Mouse (Mus musculus) mouse embryonic stem cell (cell line): ENCODE measurements at regions not wholly inside any gene's neighbourhood (a gene's known extent, or its start where the extent isn't known, plus 50 kb on each side); places are given as distances from the start of the nearest gene placed in this dataset.
"Not testable (repeated sequence)": the region's sequence is repeated elsewhere in the genome, so short reads cannot be mapped to it uniquely, and the experiment has no call there.

Experiments used
- in situ Hi-C, 2 experiments: fragments of 300-500 bp; cut with MboI; formaldehyde crosslinking; loops; 1 replicate in 1 of 2; 3 replicates in 1 of 2; pipeline ENCODE4 v1.14.3; 2019 to 2020; ENCODE audit warnings: low sequenced_read_pairs in 2 of 2, low pct_unique_long_range_greater_than_20kb in 1 of 2, mixed read lengths in 1 of 2; ENCODE audit not compliant: unreplicated experiment in 1 of 2

DNA sequence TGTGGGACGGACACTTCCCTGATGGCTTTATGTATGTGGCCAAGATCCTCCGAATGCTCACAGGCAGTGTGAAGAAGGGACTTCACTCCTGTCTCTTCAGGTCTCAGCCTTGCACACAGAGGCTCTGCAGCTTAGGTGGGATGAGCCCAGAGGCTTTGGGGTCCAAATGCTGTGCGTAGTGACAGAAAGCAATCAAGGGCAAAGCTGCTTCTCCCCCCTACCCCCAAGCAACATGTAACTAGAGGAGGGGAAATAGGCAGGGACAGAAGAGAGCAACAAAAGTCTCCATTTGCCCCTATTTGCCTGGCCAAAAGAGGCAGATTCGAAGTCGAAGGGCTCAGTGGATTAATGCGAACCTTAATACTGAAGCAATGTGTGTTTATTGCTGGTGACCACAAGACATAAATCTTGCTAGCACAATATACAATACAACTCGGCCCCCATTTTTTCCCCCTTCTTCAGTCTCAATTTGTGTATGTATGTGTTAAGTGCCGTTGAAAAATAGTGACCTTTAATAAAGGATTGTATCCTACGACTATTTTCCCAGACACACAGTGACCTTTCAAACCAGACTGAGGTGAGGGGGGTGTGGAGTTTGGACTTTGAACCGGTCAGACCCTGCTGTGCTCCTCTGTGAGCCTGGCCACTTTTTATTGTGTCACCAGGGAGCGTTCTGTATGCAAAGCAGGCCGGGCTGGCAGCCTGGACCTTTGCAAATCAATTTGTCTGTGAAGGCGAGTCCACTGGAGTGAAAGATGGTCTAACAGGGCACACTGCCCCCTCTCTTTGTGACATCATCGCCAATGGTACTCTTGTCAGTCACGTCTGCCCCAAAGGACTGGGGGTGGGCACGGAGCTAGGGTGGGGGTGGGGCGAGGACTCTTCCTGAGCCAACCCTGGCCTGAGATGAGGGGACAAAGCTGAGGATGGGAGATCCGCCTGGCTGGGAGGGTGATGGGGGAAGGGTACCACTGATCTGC lies 208.6 kb downstream of the Bcl11a start:
- in situ Hi-C loops: no loop called here

DNA sequence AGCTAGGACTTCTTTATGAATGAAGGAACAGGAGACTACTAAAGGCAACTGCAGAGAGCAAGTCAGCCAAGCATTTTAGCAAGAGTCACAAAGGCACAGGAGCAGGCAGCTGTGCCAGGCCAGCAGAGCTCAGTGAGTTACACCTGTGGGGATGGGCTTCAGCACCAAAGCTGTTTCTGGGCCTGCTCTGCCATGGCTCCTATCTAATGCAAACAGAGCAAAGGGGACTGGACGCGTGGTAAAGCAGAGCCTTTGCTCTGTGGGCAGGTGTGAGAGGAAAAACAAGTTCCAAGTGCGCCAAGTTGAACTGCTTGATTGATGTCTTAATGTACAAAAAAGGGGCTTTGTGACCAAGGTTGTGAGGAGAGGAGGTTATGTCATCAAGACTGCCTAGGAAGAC lies 215.4 kb downstream of the Bcl11a start:
- in situ Hi-C loops: no loop called here

DNA sequence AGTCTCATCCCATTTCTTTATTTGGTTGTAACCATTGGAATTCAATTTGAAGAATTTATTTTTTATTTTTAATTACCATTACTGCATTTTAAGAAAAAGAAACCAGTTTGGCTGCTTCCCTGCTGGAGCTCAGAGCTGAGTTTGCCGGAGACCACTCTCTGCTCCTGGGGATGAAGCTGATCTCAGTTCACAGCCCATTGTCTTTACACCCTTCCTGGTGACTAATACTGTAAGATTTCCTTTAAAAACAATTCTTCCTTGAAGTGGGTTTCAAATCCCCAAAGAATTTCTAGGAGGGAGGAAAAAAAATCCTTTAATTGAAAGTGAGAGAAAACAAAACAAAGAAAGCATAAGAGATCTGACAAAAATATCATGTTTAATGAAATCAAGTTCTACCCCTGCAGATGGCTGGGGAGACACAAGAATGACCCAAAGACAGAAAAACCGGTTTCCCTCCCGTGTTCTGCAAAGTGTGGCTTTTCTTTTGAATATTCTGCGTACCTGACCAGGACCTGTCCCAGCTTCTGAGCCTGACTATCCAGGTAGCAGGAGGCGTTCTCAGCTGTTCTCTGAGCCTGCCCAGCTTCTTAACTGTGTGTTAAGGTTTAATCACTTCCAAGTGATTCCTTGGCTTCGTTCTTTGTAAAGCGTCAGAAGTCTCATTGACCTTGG lies 216.1 kb downstream of the Bcl11a start:
- in situ Hi-C loops: no loop called here

DNA sequence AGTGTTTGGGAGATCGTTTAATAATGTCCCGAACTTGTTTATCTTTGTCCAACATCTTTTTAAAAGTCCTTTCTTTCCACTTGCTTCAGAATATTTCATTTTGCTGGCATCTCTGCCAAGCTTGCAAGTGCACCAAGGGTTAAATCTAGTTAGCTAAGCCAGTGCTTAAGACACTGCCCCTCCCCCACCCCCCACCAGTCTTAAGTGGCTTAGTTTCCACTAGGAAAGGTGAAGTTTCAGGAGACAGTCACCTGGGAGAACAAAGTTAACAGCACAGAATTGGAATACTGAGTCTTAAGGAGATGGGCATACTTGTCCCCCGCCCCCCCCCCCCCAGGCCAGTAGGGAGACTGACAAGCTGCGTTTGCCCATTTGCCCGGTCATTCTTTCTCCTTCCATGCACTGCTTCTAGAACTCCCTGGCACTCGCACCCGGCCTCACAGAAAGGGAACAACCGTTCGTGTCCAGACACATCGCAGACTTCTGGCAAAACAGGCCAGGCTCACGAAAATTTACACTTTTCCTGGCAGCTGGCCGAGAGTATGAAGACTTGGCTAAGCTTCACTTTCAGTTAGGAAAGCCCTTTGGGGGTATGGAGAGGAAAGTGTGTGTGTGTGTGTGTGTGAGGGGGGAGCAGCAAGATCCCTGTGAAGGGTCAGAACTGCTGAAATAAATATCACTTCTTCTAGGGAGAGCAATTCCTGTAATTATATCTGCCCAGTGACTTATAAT lies 219.2 kb downstream of the Bcl11a start:
- in situ Hi-C loops: no loop called here

DNA sequence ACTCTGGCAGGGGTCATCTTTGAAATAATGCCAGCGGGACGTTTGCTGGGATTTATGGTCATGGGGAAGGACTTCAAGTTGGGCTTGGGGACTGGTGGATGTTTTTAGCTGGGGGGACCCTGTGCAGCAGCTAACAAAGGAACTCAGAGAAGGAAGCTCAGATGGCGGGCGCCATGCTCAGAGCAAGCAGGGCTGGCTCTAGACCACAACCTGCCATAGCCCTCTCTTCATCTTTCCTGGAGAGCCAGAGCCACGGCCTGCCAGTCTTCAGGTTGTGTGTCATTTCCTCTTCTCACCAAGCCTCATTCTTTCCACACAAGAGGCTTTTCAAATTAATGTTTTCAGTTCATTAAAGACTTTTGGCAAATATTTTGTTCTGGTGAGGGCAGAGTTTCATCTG lies 219.9 kb downstream of the Bcl11a start:
- in situ Hi-C loops: no loop called here

DNA sequence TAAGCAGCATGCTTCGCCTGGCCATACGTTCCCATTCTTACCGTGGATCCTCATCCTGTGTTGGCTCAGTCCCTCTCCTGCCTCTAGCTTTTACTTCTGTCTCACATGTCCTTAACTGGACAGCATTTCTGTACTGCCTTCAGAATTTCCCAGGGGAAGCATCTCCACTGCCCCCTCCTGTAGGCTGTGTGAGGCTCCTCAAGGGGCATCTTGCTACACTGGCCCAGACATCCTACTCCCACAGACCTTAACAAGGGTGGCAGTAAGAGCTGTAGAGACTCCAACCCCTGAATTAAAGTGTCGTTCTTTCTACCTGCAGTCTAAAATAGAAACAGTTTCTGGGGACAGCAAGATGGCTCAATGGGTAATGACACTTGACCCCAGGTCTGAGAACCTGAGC lies 222.5 kb downstream of the Bcl11a start:
- in situ Hi-C loops: no loop called here

DNA sequence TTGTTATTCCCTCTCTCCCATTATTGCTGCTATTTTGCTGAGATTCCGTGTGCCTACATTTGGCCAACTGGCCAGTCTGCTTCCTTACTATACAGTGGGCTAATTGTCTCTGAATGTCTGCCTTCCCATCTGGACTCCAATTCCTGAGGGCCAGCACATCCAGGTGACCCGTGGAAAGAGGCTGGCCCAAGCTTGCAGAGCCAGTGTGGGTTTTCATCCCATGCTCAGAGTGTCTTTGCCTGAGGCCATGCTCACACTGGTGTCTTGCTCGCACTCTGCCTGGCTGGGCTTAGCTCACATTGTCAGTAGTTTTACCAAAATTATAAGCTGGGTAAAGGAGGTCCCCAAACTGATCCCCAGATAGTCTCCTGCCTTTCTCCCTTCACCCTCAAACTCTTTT lies 223.3 kb downstream of the Bcl11a start:
- in situ Hi-C loops: no loop called here

DNA sequence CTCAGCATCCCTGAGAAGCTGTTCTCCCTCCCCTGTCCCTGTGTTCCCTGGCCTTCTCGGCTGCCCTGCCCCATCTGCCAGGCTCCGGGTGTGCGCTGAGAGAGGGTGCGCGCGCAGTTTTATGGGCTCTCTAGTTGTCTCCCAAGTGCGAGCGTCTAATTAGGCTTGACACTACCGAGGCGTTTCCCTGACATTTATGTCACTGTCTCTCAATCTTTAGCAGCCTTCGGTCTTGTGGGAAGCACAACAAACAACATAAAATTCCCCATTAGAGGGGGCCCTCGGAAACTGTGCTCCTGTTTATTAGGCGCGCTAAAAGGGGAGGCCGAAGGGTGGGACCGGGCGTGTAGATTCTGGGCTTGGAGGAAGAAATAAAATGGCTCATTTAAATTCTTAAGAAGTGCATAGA lies 227.3 kb downstream of the Bcl11a start:
- in situ Hi-C loops: no loop called here

DNA sequence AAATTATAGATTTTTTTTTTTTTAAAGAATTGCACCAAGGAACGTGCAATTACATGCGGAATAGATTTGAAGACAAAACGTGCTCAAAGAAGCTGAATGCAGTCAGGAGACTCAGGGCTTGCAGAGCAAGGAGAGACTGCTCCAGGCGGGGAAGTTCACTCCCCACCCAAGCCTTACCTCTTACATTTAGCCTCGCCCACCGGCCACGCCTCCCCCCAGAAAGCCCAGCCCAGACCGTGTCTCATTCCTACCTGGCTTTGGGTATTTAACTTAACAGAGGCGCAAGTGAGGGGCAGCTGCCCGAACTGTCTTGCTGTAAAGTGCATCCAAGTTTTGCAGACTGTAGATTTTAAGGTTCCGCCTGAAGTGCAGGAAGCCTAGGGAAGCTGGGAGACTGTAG lies 227.8 kb downstream of the Bcl11a start:
- in situ Hi-C loops: no loop called here

DNA sequence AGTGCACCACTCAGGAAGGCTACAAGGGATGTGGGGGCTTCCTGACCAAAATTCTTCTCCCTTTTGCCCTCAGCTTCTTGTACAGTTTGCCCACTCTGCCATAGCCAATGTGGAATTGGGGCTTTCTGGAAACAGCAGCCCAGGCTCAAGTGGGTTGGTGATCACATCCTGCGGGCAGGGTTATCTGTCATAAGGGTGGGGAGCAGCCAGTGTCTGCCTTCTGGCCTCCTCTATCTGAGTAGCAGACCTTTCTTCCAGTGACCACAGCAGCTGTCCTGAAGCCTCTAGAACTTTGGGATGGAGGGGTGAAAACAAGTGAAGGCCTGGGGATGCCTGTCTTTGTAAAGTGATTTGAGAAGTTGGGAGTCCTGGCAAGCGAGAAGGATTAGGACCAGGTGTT lies 228.2 kb downstream of the Bcl11a start:
- in situ Hi-C loops: no loop called here

DNA sequence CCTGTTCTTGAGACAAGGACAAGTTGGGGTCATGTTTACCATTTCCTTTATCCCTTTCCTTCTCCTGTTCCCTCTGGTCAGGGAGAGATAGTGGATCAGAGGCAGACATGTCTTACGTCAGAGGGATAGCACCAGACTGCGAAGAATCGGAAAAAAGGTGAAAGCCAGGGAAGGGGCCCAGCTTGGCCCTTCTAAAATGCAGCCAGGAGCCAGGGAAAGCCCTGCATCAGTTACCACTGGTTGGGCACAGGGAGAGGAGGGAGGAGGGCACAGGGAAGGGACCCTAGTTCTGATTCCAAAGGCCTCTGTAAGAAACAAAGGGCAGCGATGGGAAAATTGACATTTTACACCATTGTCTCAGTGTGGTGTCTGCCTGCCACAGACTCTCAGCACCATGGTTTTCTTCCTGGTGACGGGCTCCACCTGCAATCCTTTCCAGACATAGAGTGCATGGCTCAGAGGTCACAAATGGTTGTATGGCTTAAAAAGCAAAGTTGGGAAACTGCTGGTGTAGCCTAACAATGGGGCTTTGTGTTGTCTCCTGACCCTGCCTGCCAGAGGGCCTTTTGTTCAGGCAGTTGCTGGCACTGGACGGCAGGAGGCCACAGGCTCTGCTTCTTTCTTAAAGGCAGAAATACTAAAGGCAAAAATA lies 229.9 kb downstream of the Bcl11a start:
- in situ Hi-C loops: no loop called here

DNA sequence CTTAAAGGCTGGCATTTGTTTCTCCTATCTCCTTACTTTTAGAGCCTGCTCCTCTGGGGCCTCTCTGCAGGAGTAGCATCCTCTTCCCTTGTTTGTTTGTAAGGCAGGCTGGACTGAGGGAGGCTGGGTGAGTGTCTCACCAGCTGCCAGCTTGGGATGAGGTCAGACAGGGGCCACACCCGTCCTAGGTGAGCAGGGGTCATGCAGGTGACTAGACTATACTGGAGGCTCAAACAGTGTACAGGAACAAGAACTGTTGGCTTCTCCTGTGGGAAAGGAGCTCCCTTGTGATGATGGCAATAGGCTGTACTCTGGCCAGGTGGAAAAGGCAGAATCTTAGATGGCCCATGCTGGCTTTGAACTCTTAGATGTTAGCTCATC lies 230.4 kb downstream of the Bcl11a start:
- in situ Hi-C loops: no loop called here

DNA sequence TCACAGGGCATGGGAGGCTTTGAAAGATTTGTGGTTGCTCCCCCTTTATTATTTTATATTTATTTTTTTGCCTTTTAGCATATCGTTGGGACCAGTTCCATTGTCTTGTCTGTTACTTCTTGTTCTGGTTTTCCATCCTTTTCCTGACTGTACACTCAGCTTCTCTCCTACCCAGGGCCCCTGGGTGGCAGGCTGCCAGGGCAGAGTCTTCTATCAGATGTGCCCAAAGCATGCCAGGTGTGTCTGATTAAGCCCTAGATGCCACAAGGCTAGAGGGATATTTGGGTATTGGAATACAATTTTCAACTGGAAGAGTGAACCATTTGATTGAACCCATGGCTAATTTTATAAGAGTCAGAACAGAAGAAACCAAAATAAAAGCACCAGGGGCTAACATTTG lies 236.2 kb downstream of the Bcl11a start:
- in situ Hi-C loops: no loop called here

DNA sequence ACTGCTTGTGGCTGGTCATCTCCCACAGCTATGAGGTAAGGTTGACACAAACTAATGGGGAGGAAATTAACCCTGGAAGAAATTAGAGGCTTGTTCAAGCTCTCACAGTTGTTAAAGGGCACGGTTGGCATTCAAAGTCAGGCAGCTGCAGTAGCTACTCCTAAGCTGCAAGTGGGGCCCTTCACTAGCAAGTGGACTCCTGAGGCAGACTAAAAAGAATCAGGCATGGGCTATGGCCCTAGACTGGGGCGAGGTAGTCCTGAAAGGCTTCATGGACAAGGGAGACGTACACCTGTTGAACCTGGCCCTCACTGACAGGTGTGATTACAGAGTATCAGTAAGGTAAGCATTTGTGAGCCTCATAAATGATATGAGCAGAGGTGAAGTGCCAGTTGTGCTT lies 237.7 kb downstream of the Bcl11a start:
- in situ Hi-C loops: no loop called here

DNA sequence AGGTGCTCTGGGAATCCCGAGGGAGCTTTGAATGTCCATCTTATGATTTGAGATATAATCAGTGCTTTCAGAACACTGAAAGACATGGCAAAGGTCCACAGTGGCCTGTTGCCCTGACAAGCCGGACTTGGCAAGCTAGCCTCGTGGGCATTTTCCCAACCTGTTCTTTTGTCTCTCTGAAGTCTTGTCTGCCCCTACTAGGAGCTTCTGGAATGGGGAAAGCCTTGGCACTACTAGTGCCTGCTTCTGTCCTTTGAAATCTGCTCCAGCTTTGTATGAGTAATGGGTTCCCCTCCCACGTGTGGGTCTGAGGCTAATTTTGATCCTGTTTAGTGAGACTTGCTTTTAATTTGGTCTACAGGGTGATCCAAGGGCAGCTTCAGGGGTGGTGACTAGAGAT lies 238.3 kb downstream of the Bcl11a start:
- in situ Hi-C loops: no loop called here

DNA sequence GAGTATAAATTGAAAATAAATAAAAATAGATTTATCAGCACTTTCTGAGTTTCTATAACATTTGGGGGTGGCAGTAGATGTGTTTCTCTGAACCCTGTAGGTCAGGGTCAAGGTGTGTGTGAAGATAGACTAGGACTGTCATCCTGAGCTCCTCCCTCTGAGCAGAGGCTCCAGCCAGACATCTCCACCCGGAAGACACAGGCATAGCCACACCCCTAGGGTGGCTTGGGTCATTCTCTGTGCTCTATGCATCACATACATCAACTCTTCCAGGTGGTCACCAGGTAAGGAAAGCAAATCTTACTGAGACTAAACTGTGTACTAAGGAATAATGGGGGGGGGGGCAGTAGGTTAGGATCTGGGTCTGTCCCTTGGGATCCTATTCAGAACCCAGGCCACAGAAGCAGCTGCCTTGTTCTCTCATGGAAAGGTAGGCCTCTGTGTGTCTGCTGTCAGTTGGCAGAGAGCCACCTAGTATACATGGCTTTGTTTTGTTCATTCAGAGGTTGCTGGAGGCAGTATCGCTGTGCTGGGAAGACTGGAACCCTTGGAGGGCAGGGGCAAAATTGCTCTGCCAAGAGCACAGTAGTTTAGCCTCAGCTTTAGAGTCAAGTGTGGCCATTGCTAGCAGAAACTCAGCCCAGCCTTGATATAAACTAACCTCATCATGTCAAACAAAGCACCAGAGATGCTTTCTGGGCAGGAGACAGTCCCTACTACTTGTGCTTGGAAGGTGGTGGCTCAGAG lies 240.3 kb downstream of the Bcl11a start:
- in situ Hi-C loops: no loop called here

DNA sequence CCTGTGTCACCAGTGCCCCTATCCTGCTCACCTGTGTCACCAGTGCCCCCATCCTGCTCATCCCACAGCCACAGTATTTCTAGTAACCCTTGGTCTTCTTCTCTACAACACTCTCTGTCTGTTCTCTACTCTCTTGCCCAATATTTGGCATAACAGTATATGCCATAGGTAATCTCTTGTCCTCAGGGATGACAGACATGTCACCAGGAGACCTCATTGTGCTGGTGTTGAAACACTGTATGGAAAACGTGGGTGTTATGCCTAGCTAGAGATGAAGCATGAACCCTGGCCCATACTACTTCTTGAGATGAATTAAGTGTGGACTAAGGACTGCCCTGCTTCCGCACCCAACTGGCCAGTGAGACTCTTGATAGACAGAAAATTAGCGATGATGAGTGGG lies 241.4 kb downstream of the Bcl11a start:
- in situ Hi-C loops: no loop called here

DNA sequence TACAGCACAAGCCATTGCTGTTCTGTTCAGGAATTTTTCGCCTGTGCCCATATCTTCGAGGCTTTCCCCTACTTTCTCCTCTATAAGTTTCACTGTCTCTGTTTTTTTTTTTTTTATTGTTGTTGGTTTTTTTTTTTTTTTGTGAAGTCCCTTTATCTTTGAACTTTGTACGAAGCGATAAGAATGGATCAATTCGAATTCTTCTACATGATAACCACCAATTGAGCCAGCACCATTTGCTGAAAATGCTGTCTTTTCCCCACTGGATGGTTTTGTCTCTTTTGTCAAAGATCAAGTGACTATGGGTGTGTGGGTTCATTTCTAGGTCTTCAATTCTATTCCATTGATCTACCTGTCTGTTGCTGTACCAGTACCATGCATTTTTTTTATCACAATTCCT lies 244.6 kb downstream of the Bcl11a start:
- in situ Hi-C loops: not testable (repeated sequence)
